Mouse (Mus musculus): Measurements from ENCODE around the gene Arap2. TPM values are rescaled to one million over a fixed set of nuclear protein-coding genes. Genes with fewer than 3 reads are reported as not detected.

The Arap2 gene
- total and polyA plus RNA-seq, 2 experiments from 2014 or later: 2.1 to 2.2 TPM

- no peaks in the 10 kb centered on the region for H3K27me3 ChIP-seq (ENCODE audit: control insufficient read depth, insufficient read depth, low read length)
- H3K4me3 ChIP-seq (ENCODE audit: low read depth, low read length): no peak overlapping the region
- H3K4me1 ChIP-seq (ENCODE audit: control insufficient read depth, insufficient read depth): no peaks in the 10 kb centered on the region
- no peak overlapping the region for H3K9ac ChIP-seq (replicated peaks; ENCODE audit: low read depth, low read length)
- no peak overlapping the region for H3K27ac ChIP-seq (ENCODE audit: low read depth)
- TF ChIP-seq EP300 (IDR thresholded peaks at IDR 0.05; ENCODE audit: low read depth) (no peak), CTCF (IDR thresholded peaks at IDR 0.05; ENCODE audit: low read depth) (no peak)
- no peak for DNase-seq (ENCODE audit: low spot score)
- ATAC-seq (ENCODE audit: insufficient read depth, low read depth): no peak
- WGBS: 58% methylated on average over 1 of the region's 1 CpGs
- H3K36me3 ChIP-seq (replicated peaks; ENCODE audit: control insufficient read depth, insufficient read depth, low read length): no peaks in the 10 kb centered on the region
- no peaks in the 10 kb centered on the region for H3K9me3 ChIP-seq (replicated peaks; ENCODE audit: control insufficient read depth, low read length)
- H3K4me2 ChIP-seq (ENCODE audit: low read depth, low read length): no peak overlapping the region
These were observed 50.0 kb downstream of the Arap2 start for GRCm38 (mm10) chr5:62715977-62716376.

GRCm38 (mm10) chr5:62715436-62715835 lies 50.5 kb downstream of the Arap2 start:
- WGBS: 44% methylated on average over 4 of the region's 4 CpGs

DNA sequence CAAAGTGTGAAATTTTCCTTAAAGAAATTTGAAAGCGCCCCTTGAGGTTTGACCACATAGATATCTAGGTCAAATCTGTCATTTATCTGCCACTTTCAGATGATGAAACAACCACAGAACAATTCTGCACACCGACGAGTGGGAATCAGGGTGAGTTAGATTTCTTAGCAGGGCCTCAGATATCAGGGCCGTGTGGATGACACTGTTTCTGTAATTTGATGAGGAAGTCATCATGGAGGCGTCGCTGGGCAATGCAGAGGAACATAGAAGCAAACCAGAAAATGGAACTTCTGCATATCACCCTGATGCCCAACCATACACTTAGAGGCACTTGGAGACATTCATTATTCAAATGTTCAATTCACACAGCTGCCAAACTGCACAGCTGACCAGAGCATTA lies 55.0 kb downstream of the Arap2 start:
- H3K9me3 ChIP-seq (replicated peaks; ENCODE audit: control insufficient read depth, low read length): no peaks in the 10 kb centered on the region
- no peak for TF ChIP-seq CTCF (IDR thresholded peaks at IDR 0.05; ENCODE audit: low read depth)
- no peak for TF ChIP-seq EP300 (IDR thresholded peaks at IDR 0.05; ENCODE audit: low read depth)
- ATAC-seq (ENCODE audit: insufficient read depth, low read depth): no peak

More at GRCm38 (mm10) chr5:62715436-62715835, 50.5 kb downstream of the Arap2 start:
- TF ChIP-seq EP300 (IDR thresholded peaks at IDR 0.05; ENCODE audit: low read depth): no peak
- no peak for TF ChIP-seq CTCF (IDR thresholded peaks at IDR 0.05; ENCODE audit: low read depth)
- no peaks in the 10 kb centered on the region for H3K9me3 ChIP-seq (replicated peaks; ENCODE audit: control insufficient read depth, low read length)
- H3K27me3 ChIP-seq (ENCODE audit: control insufficient read depth, insufficient read depth, low read length): no peaks in the 10 kb centered on the region
- no peak overlapping the region for H3K4me3 ChIP-seq (ENCODE audit: low read depth, low read length)
- no peak overlapping the region for H3K4me2 ChIP-seq (ENCODE audit: low read depth, low read length)
- H3K4me1 ChIP-seq (ENCODE audit: control insufficient read depth, insufficient read depth): no peaks in the 10 kb centered on the region
- no peak for DNase-seq (ENCODE audit: low spot score)
- no peaks in the 10 kb centered on the region for H3K36me3 ChIP-seq (replicated peaks; ENCODE audit: control insufficient read depth, insufficient read depth, low read length)
- H3K9ac ChIP-seq (replicated peaks; ENCODE audit: low read depth, low read length): no peak overlapping the region
- peak overlapping the region; percentile 43; the same call in 1 of the 2 replicates for H3K27ac ChIP-seq (ENCODE audit: low read depth)
- ATAC-seq (ENCODE audit: insufficient read depth, low read depth): no peak

DNA sequence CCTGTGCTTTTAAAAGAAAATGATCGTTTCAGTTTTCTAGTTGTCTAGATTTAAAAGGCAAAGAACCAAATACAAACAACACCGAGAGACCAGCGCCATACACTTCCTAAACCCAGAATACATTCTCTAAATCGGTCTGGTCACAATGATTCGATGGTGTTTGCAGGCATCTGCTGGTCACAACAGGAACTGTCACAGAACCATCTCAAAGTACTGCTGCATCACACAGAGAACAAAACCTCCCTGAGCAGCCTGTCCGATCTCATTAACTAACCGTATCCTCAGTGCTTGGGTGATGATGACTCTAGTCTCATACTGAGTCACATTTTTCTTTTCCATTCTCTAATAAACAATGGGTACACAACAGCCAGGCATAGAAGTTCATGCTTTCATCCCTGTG lies 59.1 kb downstream of the Arap2 start:
- TF ChIP-seq CTCF (IDR thresholded peaks at IDR 0.05; ENCODE audit: low read depth): peak; percentile 60
- no peak for TF ChIP-seq EP300 (IDR thresholded peaks at IDR 0.05; ENCODE audit: low read depth)
- no peak overlapping the region for H3K4me2 ChIP-seq (ENCODE audit: low read depth, low read length)
- no peaks in the 10 kb centered on the region for H3K27me3 ChIP-seq (ENCODE audit: control insufficient read depth, insufficient read depth, low read length)
- ATAC-seq (ENCODE audit: insufficient read depth, low read depth) (no peak), DNase-seq (ENCODE audit: low spot score) (no peak)
- H3K9ac ChIP-seq (replicated peaks; ENCODE audit: low read depth, low read length): no peak overlapping the region
- H3K27ac ChIP-seq (ENCODE audit: low read depth): no peak overlapping the region
- H3K4me1 ChIP-seq (ENCODE audit: control insufficient read depth, insufficient read depth): no peaks in the 10 kb centered on the region
- H3K36me3 ChIP-seq (replicated peaks; ENCODE audit: control insufficient read depth, insufficient read depth, low read length): no peaks in the 10 kb centered on the region
- WGBS: 56% methylated on average over 7 of the region's 7 CpGs
- no peaks in the 10 kb centered on the region for H3K9me3 ChIP-seq (replicated peaks; ENCODE audit: control insufficient read depth, low read length)
- no peak overlapping the region for H3K4me3 ChIP-seq (ENCODE audit: low read depth, low read length)

More for the DNA sequence above, 55.0 kb downstream of the Arap2 start:
- H3K4me3 ChIP-seq (ENCODE audit: low read depth, low read length): no peak overlapping the region
- H3K4me1 ChIP-seq (ENCODE audit: control insufficient read depth, insufficient read depth): no peaks in the 10 kb centered on the region
- no peak overlapping the region for H3K9ac ChIP-seq (replicated peaks; ENCODE audit: low read depth, low read length)
- H3K27ac ChIP-seq (ENCODE audit: low read depth): no peak overlapping the region
- H3K27me3 ChIP-seq (ENCODE audit: control insufficient read depth, insufficient read depth, low read length): no peaks in the 10 kb centered on the region
- H3K36me3 ChIP-seq (replicated peaks; ENCODE audit: control insufficient read depth, insufficient read depth, low read length): no peaks in the 10 kb centered on the region
- 59% methylated on average over 6 of the region's 6 CpGs for WGBS
- H3K4me2 ChIP-seq (ENCODE audit: low read depth, low read length): no peak overlapping the region
- no peak for DNase-seq (ENCODE audit: low spot score)

- H3K27ac ChIP-seq (ENCODE audit: low read depth): no peak overlapping the region
- H3K4me3 ChIP-seq (ENCODE audit: low read depth, low read length): no peak overlapping the region
- no peaks in the 10 kb centered on the region for H3K4me1 ChIP-seq (ENCODE audit: control insufficient read depth, insufficient read depth)
- ATAC-seq (ENCODE audit: insufficient read depth, low read depth): no peak
- DNase-seq (ENCODE audit: low spot score): no peak
- H3K27me3 ChIP-seq (ENCODE audit: control insufficient read depth, insufficient read depth, low read length): no peaks in the 10 kb centered on the region
- WGBS: 56% methylated on average over 4 of the region's 4 CpGs
- no peak overlapping the region for H3K4me2 ChIP-seq (ENCODE audit: low read depth, low read length)
- H3K9me3 ChIP-seq (replicated peaks; ENCODE audit: control insufficient read depth, low read length): no peaks in the 10 kb centered on the region
- TF ChIP-seq CTCF (IDR thresholded peaks at IDR 0.05; ENCODE audit: low read depth) (no peak), EP300 (IDR thresholded peaks at IDR 0.05; ENCODE audit: low read depth) (no peak)
- no peak overlapping the region for H3K9ac ChIP-seq (replicated peaks; ENCODE audit: low read depth, low read length)
- H3K36me3 ChIP-seq (replicated peaks; ENCODE audit: control insufficient read depth, insufficient read depth, low read length): no peaks in the 10 kb centered on the region
These were observed 76.0 kb downstream of the Arap2 start for GRCm38 (mm10) chr5:62689965-62690364.

DNA sequence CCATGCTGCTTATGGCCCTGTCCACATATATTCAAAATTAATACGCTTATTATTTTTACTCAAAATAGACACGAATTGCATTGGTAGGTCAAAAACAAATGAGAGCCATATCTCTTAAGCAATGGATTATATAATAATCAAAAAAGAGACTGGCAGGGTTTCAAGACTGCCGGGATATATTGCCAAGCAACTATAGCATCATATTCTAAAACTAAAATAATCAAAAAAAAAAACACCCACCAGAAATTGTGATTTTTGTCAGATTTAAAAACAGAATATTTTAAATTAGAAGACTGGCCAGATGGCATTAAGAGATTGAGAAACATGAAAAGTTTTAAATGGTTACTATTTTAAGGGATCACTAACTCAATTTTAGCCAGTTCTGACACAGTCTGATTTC lies 82.2 kb downstream of the Arap2 start:
- no peak overlapping the region for H3K4me3 ChIP-seq (ENCODE audit: low read depth, low read length)
- H3K27me3 ChIP-seq (ENCODE audit: control insufficient read depth, insufficient read depth, low read length): no peaks in the 10 kb centered on the region
- no peaks in the 10 kb centered on the region for H3K9me3 ChIP-seq (replicated peaks; ENCODE audit: control insufficient read depth, low read length)
- TF ChIP-seq CTCF (IDR thresholded peaks at IDR 0.05; ENCODE audit: low read depth): no peak
- TF ChIP-seq EP300 (IDR thresholded peaks at IDR 0.05; ENCODE audit: low read depth): no peak
- ATAC-seq (ENCODE audit: insufficient read depth, low read depth) (no peak), DNase-seq (ENCODE audit: low spot score) (no peak)
- no peak overlapping the region for H3K9ac ChIP-seq (replicated peaks; ENCODE audit: low read depth, low read length)
- WGBS: 64% methylated on average over 3 of the region's 3 CpGs
- no peak overlapping the region for H3K27ac ChIP-seq (ENCODE audit: low read depth)
- no peaks in the 10 kb centered on the region for H3K36me3 ChIP-seq (replicated peaks; ENCODE audit: control insufficient read depth, insufficient read depth, low read length)
- H3K4me2 ChIP-seq (ENCODE audit: low read depth, low read length): no peak overlapping the region
- no peaks in the 10 kb centered on the region for H3K4me1 ChIP-seq (ENCODE audit: control insufficient read depth, insufficient read depth)
